Mouse (Mus musculus) R1 (cell line): ENCODE data around the gene Olfr1097.

ENCODE experiments used
- DNase-seq: peaks from one replicate; pipeline ENCODE4 v3.0.0-alpha.2; 2018; ENCODE audit warnings: low read depth, low spot score

The Olfr1097 gene

DNA sequence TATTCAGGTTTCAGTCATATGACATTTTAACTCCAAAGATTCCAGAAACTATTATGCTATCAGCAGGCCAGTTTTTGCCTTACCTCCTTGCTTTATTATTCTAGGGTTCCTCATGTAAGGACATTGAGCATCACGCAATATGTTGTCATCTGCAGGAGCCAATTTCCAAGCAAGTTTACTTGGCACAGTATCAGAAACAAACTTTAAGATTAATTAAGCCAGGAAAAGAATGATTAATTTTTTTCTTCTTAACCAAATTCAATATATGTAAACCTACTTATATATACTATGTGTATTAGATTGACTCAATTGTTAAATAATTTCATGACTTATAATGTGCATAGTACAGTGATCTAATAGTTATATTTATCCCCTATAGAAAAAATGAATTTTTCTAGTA lies at the start of gene Olfr1097:
Olfr1097 (minus strand) TSS at position 101 of the 400 bp plus-strand sequence.
- no peak for DNase-seq

DNA sequence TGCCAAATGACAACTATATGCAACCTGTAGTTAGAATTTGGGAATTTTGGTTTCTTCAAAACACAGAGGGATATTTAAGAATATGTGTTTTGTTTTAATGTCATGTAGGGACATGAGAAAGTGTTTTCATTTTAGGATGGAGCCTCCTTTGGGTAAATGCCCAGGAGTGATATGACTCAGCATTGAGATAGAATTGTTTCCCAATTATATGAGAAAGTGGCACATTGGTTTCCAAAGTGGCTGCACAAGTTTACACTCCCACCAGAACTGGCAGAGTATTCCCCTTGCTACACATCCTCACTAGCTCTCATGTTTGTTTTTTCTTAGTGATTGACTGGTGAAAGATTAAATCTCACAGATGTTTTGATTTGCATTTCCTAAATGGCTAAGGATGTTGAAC lies 34.5 kb upstream of the Olfr1097 start:
- no peak for DNase-seq

DNA sequence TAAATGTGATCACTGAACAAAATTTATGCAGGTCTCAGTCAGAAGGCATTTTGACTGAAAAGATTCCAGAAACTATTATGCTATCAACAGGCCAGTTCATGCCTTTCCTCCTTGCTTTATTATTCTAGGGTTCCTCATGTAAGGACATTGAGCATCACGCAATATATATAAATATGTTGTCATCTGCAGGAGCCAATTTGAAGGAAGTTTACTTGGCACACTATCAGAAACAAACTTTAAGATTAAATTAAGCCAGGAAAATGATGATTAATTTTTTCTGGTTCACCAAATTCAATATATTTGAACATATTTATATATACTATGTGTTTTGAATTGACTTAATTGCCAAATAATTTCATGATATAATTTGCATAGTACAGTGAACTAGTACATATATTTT lies 32.4 kb upstream of the Olfr1097 start, which contains the start of gene Olfr1098:
Olfr1098 (minus strand) TSS at position 101 of the 400 bp plus-strand sequence.
- DNase-seq = no peak

DNA sequence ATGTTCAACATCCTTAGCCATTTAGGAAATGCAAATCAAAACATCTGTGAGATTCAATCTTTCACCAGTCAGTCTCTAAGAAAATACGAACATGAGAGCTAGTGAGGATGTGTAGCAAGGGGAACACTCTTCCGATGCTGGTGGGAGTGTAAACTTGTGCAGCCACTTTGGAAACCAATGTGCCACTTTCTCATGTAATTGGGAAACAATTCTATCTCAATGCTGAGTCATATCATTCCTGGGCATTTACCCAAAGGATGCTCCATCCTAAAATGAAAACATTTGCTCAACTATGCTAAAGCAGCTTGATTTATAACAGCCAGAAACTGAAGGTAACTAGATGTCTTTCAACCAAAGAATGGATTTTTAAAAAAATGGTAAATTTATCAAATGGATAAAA lies 13.6 kb upstream of the Olfr1097 start:
- DNase-seq = no peak

DNA sequence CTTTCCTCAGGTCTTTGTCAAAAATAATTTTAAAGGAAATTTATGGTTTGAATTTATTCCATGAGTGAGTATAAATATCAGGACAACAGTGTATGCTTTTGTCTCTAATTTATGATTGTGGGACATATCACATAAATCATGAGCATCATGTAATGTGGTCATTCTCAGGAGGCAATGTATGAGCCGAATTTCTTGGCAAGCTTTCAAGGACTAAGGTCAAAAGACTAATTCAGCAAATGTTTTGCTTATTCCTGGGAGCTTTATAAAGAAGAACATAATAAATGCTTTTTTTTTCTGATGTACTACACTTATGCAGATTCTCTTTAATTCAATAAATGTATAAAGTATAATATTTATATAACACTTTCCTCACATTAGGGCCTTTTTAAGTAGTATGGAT lies 17.3 kb downstream of the Olfr1097 start, which contains the start of gene Gm13723:
Gm13723 (minus strand) TSS at position 101 of the 400 bp plus-strand sequence.
- no peak for DNase-seq

DNA sequence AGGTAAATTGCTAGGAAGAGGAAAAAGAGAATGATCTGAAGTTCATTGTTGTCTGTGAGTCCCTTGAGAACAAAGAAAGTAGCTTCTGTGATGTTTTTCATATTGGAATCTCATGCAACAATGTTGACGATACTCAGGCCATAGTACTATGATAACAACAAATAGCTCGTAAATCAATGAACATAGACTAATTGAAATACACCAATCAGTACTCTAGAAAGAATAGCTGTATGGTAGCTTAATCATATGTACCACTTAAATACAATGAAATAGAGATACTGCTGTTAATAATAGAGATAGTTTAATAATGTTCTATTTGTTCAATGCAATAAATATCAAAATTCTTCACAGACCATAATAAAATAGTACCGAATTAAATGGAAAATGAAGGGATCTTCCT lies 40.4 kb downstream of the Olfr1097 start, which contains the start of gene Olfr1095:
Olfr1095 (minus strand) TSS at position 101 of the 400 bp plus-strand sequence.
- DNase-seq = no peak
